21 mouse cellular contexts compared by ENCODE assay signal in the genomic region with DNA sequence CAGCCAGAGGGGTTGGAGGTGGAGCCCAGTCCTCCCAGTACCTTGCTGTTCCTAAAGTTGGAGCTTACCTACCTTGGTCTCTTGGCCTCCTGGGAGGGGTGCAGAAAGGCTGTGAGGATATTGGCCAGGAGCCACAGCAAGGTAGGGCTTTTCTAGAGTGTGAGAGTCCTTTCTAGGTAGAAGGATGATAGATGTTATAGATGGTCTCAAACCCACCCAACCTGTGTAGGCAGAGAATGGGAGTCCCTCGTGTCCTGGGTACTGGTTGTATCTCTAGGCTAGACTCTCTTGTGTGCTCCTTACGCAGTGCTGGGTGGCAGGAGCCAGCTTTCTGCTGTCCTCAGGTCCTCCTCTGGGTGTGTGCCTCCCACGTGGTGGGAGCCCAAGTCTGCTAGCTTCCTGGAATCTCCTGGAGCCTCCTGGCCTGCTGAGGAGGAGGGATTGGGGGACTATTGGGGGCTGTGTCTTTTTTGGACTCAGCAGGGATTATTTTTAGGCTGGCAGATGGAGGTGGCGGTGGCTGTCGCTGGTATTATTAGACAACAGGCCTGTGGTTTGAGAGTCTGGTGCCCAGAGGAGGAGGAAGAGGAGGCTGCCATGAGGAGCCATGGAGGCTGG. TPM values are rescaled to one million over a fixed set of nuclear protein-coding genes. Genes with fewer than 3 reads are reported as not detected.
DNase-seq lines count a peak whose midpoint lies in the region; ATAC-seq lines count a peak whose summit lies in the region.
"Had no signal": no experiment of that assay in that cellular context is flagged by ENCODE, and none has a peak within 500 bp of the region (broad histone marks: within the 10 kb centered on the region; RNA-seq: fewer than 3 reads in every experiment).

No protein-coding gene starts in this region.

- no peaks in the 10 kb centered on the region for H3K36me3 ChIP-seq in kidney, embryonic 16.5 days (ENCODE audit: insufficient read depth, low read length)
- H3K36me3 ChIP-seq: forebrain, embryonic 15.5 days; heart, embryonic 13.5 days; midbrain, embryonic 10.5 days had no signal

- intact Hi-C loops in heart, postnatal 10 days (cut with DNase I): no loop called here

- ATAC-seq in megakaryocyte, adult 5-6 weeks (ENCODE audit: poor library complexity, severe bottlenecking): no peak
- ATAC-seq in kidney, embryonic 16.5 days (ENCODE audit: low FRiP score, low TSS enrichment): no peak
- ATAC-seq: forebrain, embryonic 15.5 days; hindbrain, embryonic 16.5 days had no signal

- H3K9me3 ChIP-seq in kidney, embryonic 16.5 days (ENCODE audit: low read length): no peaks in the 10 kb centered on the region
- H3K9me3 ChIP-seq: forebrain, embryonic 15.5 days; heart, embryonic 13.5 days; midbrain, embryonic 10.5 days had no signal

- H3K9ac ChIP-seq in kidney, embryonic 16.5 days (replicated peaks; ENCODE audit: low read length): no peak overlapping the region
- H3K9ac ChIP-seq: forebrain, embryonic 15.5 days; heart, embryonic 13.5 days had no signal

- 63% methylated on average over 5 of the region's 5 CpGs for WGBS in kidney, embryonic 16.5 days

- H3K4me3 ChIP-seq in kidney, embryonic 16.5 days (ENCODE audit: low read length): no peak overlapping the region
- H3K4me3 ChIP-seq: erythroblast, embryonic 14.5 days; forebrain, embryonic 15.5 days; heart, embryonic 13.5 days; midbrain, embryonic 10.5 days had no signal

- peaks cover 22% of the 10 kb centered on the region for H3K27me3 ChIP-seq in kidney, embryonic 16.5 days (ENCODE audit: insufficient read depth, low read length)
- H3K27me3 ChIP-seq: forebrain, embryonic 15.5 days had no signal

- no peak overlapping the region for H3K4me2 ChIP-seq in kidney, embryonic 16.5 days (replicated peaks; ENCODE audit: low read depth, low read length)
- H3K4me2 ChIP-seq: forebrain, embryonic 15.5 days; heart, embryonic 13.5 days had no signal

- DNase-seq in cerebellum, adult 11-12 months: peak; percentile 60
- no peak for DNase-seq in cerebellum, postnatal 10 days
- peak; percentile 4 to 23 for DNase-seq in heart, adult 9 months (ENCODE audit: low spot score in 2 of 2)
- no peak for DNase-seq in heart, postnatal 10 days
- peak; percentile 47 to 60 for DNase-seq in right cerebral cortex, postnatal 10 days (ENCODE audit: low spot score in 2 of 2)
- no peak for DNase-seq in right cerebral cortex, postnatal 14 days
- DNase-seq: adrenal gland, adult 8-10 months; kidney, adult 11 months; layer of hippocampus, postnatal 36 days; lung, adult 18-20 months; lung, postnatal 36 days; spleen, adult 18-20 months; thymus, adult 18-20 months had no signal

- H3K27ac ChIP-seq in kidney, embryonic 16.5 days (ENCODE audit: low read length): no peak overlapping the region
- H3K27ac ChIP-seq: forebrain, embryonic 15.5 days; heart, embryonic 13.5 days; midbrain, embryonic 10.5 days had no signal

- H3K4me1 ChIP-seq in kidney, embryonic 16.5 days (ENCODE audit: insufficient read depth, low read length): peaks cover 13% of the 10 kb centered on the region; the same call in 1 of the 2 replicates

RNA-seq across cellular contexts. Expression of gene Igsf9b, which starts 5.6 kb away (rescaled TPM):
- 1 to 10 TPM; 8.8 to 9.3 TPM for total RNA-seq in heart, postnatal 10 days (2021)
- not detected in 2 replicates for total RNA-seq in megakaryocyte, adult 5-6 weeks (2015)
- total RNA-seq in megakaryocyte, adult 5-6 weeks (2017): 0.08 and 0.33 TPM in 2 replicates
- polyA plus RNA-seq in kidney, embryonic 16.5 days (2015; fragmentation: Nextera tagmentation; extraction: Ambion mirVana): 2.6 and 2.8 TPM in 2 replicates
- polyA plus RNA-seq: erythroblast, embryonic 14.5 days; liver, adult 2 months had no signal

Comparison
In these comparisons a context has a peak if more than half of its experiments do, and no peak if none do; other contexts are left out.
1. DNase-seq: peak in cerebellum, adult 11-12 months (single experiment), heart, adult 9 months (2 of 2) and right cerebral cortex, postnatal 10 days (2 of 2); none in cerebellum, postnatal 10 days (0 of 2), heart, postnatal 10 days (0 of 2) and right cerebral cortex, postnatal 14 days (single experiment).
2. RNA of gene Igsf9b, which starts 5.6 kb away (total RNA-seq): 8.8 to 9.3 TPM in heart, postnatal 10 days; 0.08 to 0.33 TPM in megakaryocyte, adult 5-6 weeks; every median in the first group is over 4 times any median in the second.